Mouse (Mus musculus): ENCODE measurements around the gene Ramac. TPM values are rescaled to one million over a fixed set of nuclear protein-coding genes. Genes with fewer than 3 reads are reported as not detected.

Ramac gene
- polyA plus RNA-seq, 1 experiment from 2014 or later, result 145 TPM

DNA sequence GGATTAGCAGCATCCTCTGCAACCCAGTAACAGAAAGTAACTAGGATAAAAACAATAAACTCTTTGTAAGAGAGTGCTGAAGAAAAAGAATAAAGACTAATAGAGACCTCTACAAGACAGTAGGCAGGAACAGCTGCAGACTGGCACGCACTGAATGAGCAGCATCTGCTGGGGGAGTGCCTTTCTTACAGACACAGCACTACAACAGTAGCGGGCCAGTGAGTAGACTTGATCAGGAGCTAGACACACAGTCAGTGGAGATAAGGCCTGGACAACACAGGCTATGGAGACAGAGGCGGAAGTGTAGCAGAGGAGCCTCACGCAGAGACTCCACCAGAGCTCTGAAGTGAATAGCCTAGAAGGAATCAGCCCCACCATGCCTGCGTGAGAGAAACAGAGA is 43.3 kb downstream of the Ramac start:
- no peak for ATAC-seq (replicated peaks)
- no peak overlapping the region for H3K9ac ChIP-seq
- WGBS, result 66% methylated on average over 5 of the region's 5 CpGs
- no peaks in the 10 kb centered on the region for H3K27me3 ChIP-seq (replicated peaks)
- no peaks in the 10 kb centered on the region for H3K4me1 ChIP-seq
- H3K4me3 ChIP-seq, result no peak overlapping the region
- H3K9me3 ChIP-seq, result no peaks in the 10 kb centered on the region
- H3K36me3 ChIP-seq (replicated peaks), result 0 out of 2 replicates have a peak, but pooled peaks cover 4% of the 10 kb centered on the region
- no peak overlapping the region for H3K27ac ChIP-seq
- no peak overlapping the region for H3K4me2 ChIP-seq

Other genes with a start within 250 kb of the Ramac start
- gene Fsd2, start 196.0 kb upstream of the Ramac start, polyA plus RNA-seq (2015; fragmentation: Nextera tagmentation; extraction: Ambion mirVana), result 0.17 and 0.29 TPM in 2 replicates
- 6.0 and 6.9 TPM in 2 replicates for gene Whamm, start 191.7 kb upstream of the Ramac start, polyA plus RNA-seq (2015; fragmentation: Nextera tagmentation; extraction: Ambion mirVana)
- gene Homer2, start 55.4 kb upstream of the Ramac start, polyA plus RNA-seq (2015; fragmentation: Nextera tagmentation; extraction: Ambion mirVana), result 21.8 and 24.6 TPM in 2 replicates
- gene 3110040N11Rik, start 26.6 kb downstream of the Ramac start, polyA plus RNA-seq (2015; fragmentation: Nextera tagmentation; extraction: Ambion mirVana), result 56.1 and 61.1 TPM in 2 replicates
- gene Btbd1, start 66.5 kb downstream of the Ramac start, polyA plus RNA-seq (2015; fragmentation: Nextera tagmentation; extraction: Ambion mirVana), result 94.4 and 95.1 TPM in 2 replicates
- not detected in 2 replicates for gene Gm10160, start 92.9 kb downstream of the Ramac start, polyA plus RNA-seq (2015; fragmentation: Nextera tagmentation; extraction: Ambion mirVana)
- 10.2 and 10.9 TPM in 2 replicates for gene Tm6sf1, start 96.1 kb downstream of the Ramac start, polyA plus RNA-seq (2015; fragmentation: Nextera tagmentation; extraction: Ambion mirVana)
- gene Hdgfl3, start 171.5 kb downstream of the Ramac start, polyA plus RNA-seq (2015; fragmentation: Nextera tagmentation; extraction: Ambion mirVana), result 67.0 and 71.7 TPM in 2 replicates
- gene Bnc1, start 229.4 kb downstream of the Ramac start, polyA plus RNA-seq (2015; fragmentation: Nextera tagmentation; extraction: Ambion mirVana), result 0.08 and 0.20 TPM in 2 replicates

Measured in midbrain, embryonic 15.5 days (tissue).